Mouse (Mus musculus) right cerebral cortex, postnatal 36 days (tissue): ENCODE measurements around the gene Ak1.

Source experiments
- DNase-seq, 2 experiments: peaks; one replicate each; pipeline ENCODE4 v3.0.0; 2022; ENCODE audit warnings: low spot score in 2 of 2, mixed read lengths in 1 of 2

Gene Ak1

GRCm38 (mm10) chr2:32621517-32621859 is at the start of gene Ak1:
Gene Ak1, plus strand, starts transcription at chr2:32621758.
- DNase-seq, result no peak

GRCm38 (mm10) chr2:32572196-32572595 is 49.4 kb upstream of the Ak1 start:
- DNase-seq, result no peak

- no peak for DNase-seq
These were observed 47.1 kb upstream of the Ak1 start, which contains the start of gene Pip5kl1 for GRCm38 (mm10) chr2:32574497-32574896. Gene Pip5kl1, plus strand, starts transcription at chr2:32574797.

GRCm38 (mm10) chr2:32574901-32575585 is 46.5 kb upstream of the Ak1 start:
- DNase-seq, result peak; percentile 56 to 77

- peak; percentile 63 to 74 for DNase-seq
These were observed 45.9 kb upstream of the Ak1 start, which contains the start of gene 9430097D07Rik for GRCm38 (mm10) chr2:32575586-32576160. Gene 9430097D07Rik, minus strand, starts transcription at chr2:32575684.

- no peak for DNase-seq
These were observed 45.0 kb upstream of the Ak1 start for GRCm38 (mm10) chr2:32576532-32576931.

- no peak for DNase-seq
These were observed 43.2 kb upstream of the Ak1 start for GRCm38 (mm10) chr2:32578146-32579046.

- peak in 1 of 2 experiments; percentile 71 for DNase-seq
These were observed 40.0 kb upstream of the Ak1 start for GRCm38 (mm10) chr2:32581450-32582095.

GRCm38 (mm10) chr2:32582830-32583799 is 38.4 kb upstream of the Ak1 start:
- DNase-seq, result peak; percentile 79 to 87

- DNase-seq, result no peak
These were observed 36.3 kb upstream of the Ak1 start for GRCm38 (mm10) chr2:32585149-32585714.

- peak; percentile 87 to 89 for DNase-seq
These were observed 34.6 kb upstream of the Ak1 start, which contains the start of gene St6galnac4 for GRCm38 (mm10) chr2:32586871-32587351. Gene St6galnac4, plus strand, starts transcription at chr2:32587095.

- DNase-seq, result no peak
These were observed 33.7 kb upstream of the Ak1 start for GRCm38 (mm10) chr2:32587731-32588321.

GRCm38 (mm10) chr2:32589213-32589795 is 32.3 kb upstream of the Ak1 start:
- DNase-seq, result peak in 1 of 2 experiments; percentile 56

GRCm38 (mm10) chr2:32590224-32590623 is 31.3 kb upstream of the Ak1 start:
- DNase-seq, result no peak

- DNase-seq, result no peak
These were observed 30.3 kb upstream of the Ak1 start for GRCm38 (mm10) chr2:32591249-32591648.

GRCm38 (mm10) chr2:32596725-32597124 is 24.8 kb upstream of the Ak1 start:
- DNase-seq, result no peak

GRCm38 (mm10) chr2:32597248-32597647 is 24.3 kb upstream of the Ak1 start:
- no peak for DNase-seq

- no peak for DNase-seq
These were observed 23.9 kb upstream of the Ak1 start for GRCm38 (mm10) chr2:32597699-32598098.

GRCm38 (mm10) chr2:32598506-32598905 is 23.1 kb upstream of the Ak1 start:
- no peak for DNase-seq
